27 mouse cellular contexts compared by ENCODE assay signal in genomic region chr5:131039611-131040313, GRCm38 (mm10).
DNase-seq lines count a peak whose midpoint lies in the region; ATAC-seq and TF ChIP-seq lines count a peak whose summit lies in the region.
"Had no signal": no experiment of that assay in that cellular context is flagged by ENCODE, and none has a peak within 500 bp of the region (broad histone marks: within the 10 kb centered on the region; RNA-seq: fewer than 3 reads in every experiment).

No protein-coding gene starts in this region.

- H3K4me2 ChIP-seq in intestine, embryonic 15.5 days (replicated peaks), result no peak overlapping the region
- H3K4me2 ChIP-seq in intestine, postnatal 0 days (replicated peaks; ENCODE audit: low read depth), result no peak overlapping the region
- H3K4me2 ChIP-seq: embryonic facial prominence, embryonic 13.5 days; embryonic facial prominence, embryonic 15.5 days; forebrain, embryonic 12.5 days had no signal

- H3K27me3 ChIP-seq in heart, embryonic 10.5 days (ENCODE audit: insufficient read depth, poor library complexity, severe bottlenecking), result no peaks in the 10 kb centered on the region
- no peaks in the 10 kb centered on the region for H3K27me3 ChIP-seq in intestine, embryonic 15.5 days (replicated peaks)
- H3K27me3 ChIP-seq in intestine, postnatal 0 days (replicated peaks; ENCODE audit: control insufficient read depth, insufficient read depth, low read length), result no peaks in the 10 kb centered on the region
- H3K27me3 ChIP-seq: CH12.LX; embryonic facial prominence, embryonic 13.5 days; embryonic facial prominence, embryonic 15.5 days; forebrain, embryonic 12.5 days; Patski had no signal

- DNase-seq in heart, adult 11 months, result peak; percentile 27
- no peak for DNase-seq in heart, embryonic 10.5 days (ENCODE audit: low spot score)
- no peak for DNase-seq in adrenal gland, postnatal 10 days
- DNase-seq: adrenal gland, adult 8-10 months; adrenal gland, postnatal 25 days; B cell, adult 2 months; cerebellum, adult 11 months; cerebellum, adult 18-20 months; cerebellum, adult 8-10 months; cerebellum, adult 9-11 months; cerebellum, postnatal 14 days; cerebellum, postnatal 36 days; embryo, embryonic 11 days had no signal

- H3K4me1 ChIP-seq in heart, embryonic 10.5 days, result no peaks in the 10 kb centered on the region
- no peaks in the 10 kb centered on the region for H3K4me1 ChIP-seq in intestine, embryonic 15.5 days (replicated peaks)
- H3K4me1 ChIP-seq in intestine, postnatal 0 days (replicated peaks; ENCODE audit: control insufficient read depth, insufficient read depth, low read length), result no peaks in the 10 kb centered on the region
- H3K4me1 ChIP-seq: embryonic facial prominence, embryonic 13.5 days; embryonic facial prominence, embryonic 15.5 days; forebrain, embryonic 10.5 days; forebrain, embryonic 12.5 days had no signal

- no peaks in the 10 kb centered on the region for H3K36me3 ChIP-seq in heart, embryonic 10.5 days
- no peaks in the 10 kb centered on the region for H3K36me3 ChIP-seq in intestine, embryonic 15.5 days
- H3K36me3 ChIP-seq in intestine, postnatal 0 days (ENCODE audit: control insufficient read depth, insufficient read depth), result no peaks in the 10 kb centered on the region
- H3K36me3 ChIP-seq: embryonic facial prominence, embryonic 13.5 days; embryonic facial prominence, embryonic 15.5 days; forebrain, embryonic 10.5 days; forebrain, embryonic 12.5 days; G1E had no signal

- ATAC-seq in intestine, embryonic 15.5 days, result peak; percentile 83; the same call in 1 of the 2 replicates
- ATAC-seq in intestine, postnatal 0 days, result peak; percentile 74
- ATAC-seq: activated CD4-positive, CD25-positive, alpha-beta regulatory T cell, adult 4 months; CD4-positive, CD25-positive, alpha-beta regulatory T cell, adult 4 months; forebrain, embryonic 14.5 days; forebrain, embryonic 16.5 days; Patski had no signal

- no peak overlapping the region for H3K27ac ChIP-seq in heart, embryonic 10.5 days
- no peak overlapping the region for H3K27ac ChIP-seq in intestine, embryonic 15.5 days
- no peak overlapping the region for H3K27ac ChIP-seq in intestine, postnatal 0 days (ENCODE audit: low read depth, low read length)
- H3K27ac ChIP-seq: embryonic facial prominence, embryonic 13.5 days; embryonic facial prominence, embryonic 15.5 days; forebrain, embryonic 10.5 days; forebrain, embryonic 12.5 days had no signal

- TF ChIP-seq CTCF in intestine, postnatal 0 days (IDR thresholded peaks at IDR 0.05; ENCODE audit: low read depth), result no peak

- whole genome bisulfite sequencing in heart, embryonic 10.5 days, result 78% methylated on average over 5 of the region's 5 CpGs
- WGBS in intestine, embryonic 15.5 days, result 67% methylated on average over 5 of the region's 5 CpGs
- 56% methylated on average over 5 of the region's 5 CpGs for WGBS in intestine, postnatal 0 days

- no peak overlapping the region for H3K4me3 ChIP-seq in heart, embryonic 10.5 days
- H3K4me3 ChIP-seq in intestine, embryonic 15.5 days (replicated peaks), result no peak overlapping the region
- no peak overlapping the region for H3K4me3 ChIP-seq in intestine, postnatal 0 days (ENCODE audit: low read depth, low read length)
- H3K4me3 ChIP-seq: embryonic facial prominence, embryonic 13.5 days; embryonic facial prominence, embryonic 15.5 days; erythroblast, embryonic 14.5 days; forebrain, embryonic 10.5 days; forebrain, embryonic 12.5 days had no signal

- H3K9ac ChIP-seq in intestine, embryonic 15.5 days, result no peak overlapping the region
- H3K9ac ChIP-seq in intestine, postnatal 0 days (ENCODE audit: low read depth, low read length), result no peak overlapping the region
- H3K9ac ChIP-seq: embryonic facial prominence, embryonic 13.5 days; embryonic facial prominence, embryonic 15.5 days; forebrain, embryonic 12.5 days had no signal

- H3K9me3 ChIP-seq in heart, embryonic 10.5 days, result no peaks in the 10 kb centered on the region
- no peaks in the 10 kb centered on the region for H3K9me3 ChIP-seq in intestine, embryonic 15.5 days
- no peaks in the 10 kb centered on the region for H3K9me3 ChIP-seq in intestine, postnatal 0 days (ENCODE audit: control insufficient read depth)
- H3K9me3 ChIP-seq: embryonic facial prominence, embryonic 13.5 days; embryonic facial prominence, embryonic 15.5 days; forebrain, embryonic 10.5 days; forebrain, embryonic 12.5 days had no signal
